Mouse (Mus musculus) cerebellum, adult 11 months (tissue): ENCODE data around the gene Mup16.
"Not testable (repeated sequence)": the region's sequence is repeated elsewhere in the genome, so short reads cannot be mapped to it uniquely, and the experiment has no call there.

Source experiments
- DNase-seq: peaks from one replicate; pipeline ENCODE4 v3.0.0; 2022

Gene Mup16

DNA sequence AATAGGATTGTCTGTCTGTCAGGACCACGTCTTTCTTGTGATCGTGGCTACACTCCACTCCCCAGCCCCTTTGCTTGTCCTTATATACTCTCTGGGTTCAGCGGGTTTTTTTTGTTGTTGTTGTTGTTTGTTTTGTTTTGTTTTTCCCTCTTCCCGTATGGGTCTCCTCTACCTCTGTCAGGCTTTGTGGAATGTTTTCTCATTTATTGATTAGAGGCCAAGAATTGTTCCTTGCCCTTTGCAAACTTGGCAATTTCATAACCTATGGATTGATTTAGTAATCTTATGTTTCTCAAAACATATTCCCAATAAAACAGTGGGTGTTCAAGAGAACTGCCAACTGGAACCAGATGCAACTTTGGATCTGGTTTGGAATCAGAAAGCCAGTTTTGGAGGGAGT, at the start of gene Mup16:
Mup16 (minus strand) TSS at position 101 of the 400 bp plus-strand sequence.
- not testable (repeated sequence) for DNase-seq

- DNase-seq = not testable (repeated sequence)
Observed at GRCm38 (mm10) chr4:61555887-61556286, 36.6 kb upstream of the Mup16 start.
